Mouse (Mus musculus) adrenal gland, adult (tissue): ENCODE measurements at regions not wholly inside any gene's neighbourhood (a gene's known extent, or its start where the extent isn't known, plus 50 kb on each side); places are given as distances from the start of the nearest gene placed in this dataset.

Source experiments
- DNase-seq, 2 experiments: peaks; one replicate each; pipeline ENCODE4 v3.0.0; 2022 to 2023; ENCODE audit warnings: low spot score in 1 of 2; ENCODE audit not compliant: inconsistent age in 2 of 2

DNA sequence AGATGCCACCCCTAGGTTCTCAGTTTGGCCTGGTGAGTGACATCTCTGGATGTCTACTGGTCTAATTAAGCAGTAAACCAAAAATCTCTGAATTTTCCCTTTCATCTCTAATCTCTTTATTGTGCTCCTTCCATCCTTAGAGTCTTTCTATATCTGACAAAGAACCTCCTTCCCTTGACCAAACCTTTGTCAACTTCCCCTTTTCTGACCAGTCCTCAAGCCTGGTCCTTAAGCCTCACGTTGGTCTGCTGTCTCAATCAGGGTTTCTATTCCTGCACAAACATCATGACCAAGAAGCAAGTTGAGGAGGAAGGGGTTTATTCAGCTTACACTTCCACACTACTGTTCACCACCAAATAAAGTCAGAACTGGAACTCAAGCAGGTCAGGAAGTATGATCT, 116.4 kb upstream of the Tab2 start:
- no peak for DNase-seq

- no peak for DNase-seq
Observed at GRCm38 (mm10) chr10:8071858-8072257, 115.8 kb upstream of the Tab2 start.

DNA sequence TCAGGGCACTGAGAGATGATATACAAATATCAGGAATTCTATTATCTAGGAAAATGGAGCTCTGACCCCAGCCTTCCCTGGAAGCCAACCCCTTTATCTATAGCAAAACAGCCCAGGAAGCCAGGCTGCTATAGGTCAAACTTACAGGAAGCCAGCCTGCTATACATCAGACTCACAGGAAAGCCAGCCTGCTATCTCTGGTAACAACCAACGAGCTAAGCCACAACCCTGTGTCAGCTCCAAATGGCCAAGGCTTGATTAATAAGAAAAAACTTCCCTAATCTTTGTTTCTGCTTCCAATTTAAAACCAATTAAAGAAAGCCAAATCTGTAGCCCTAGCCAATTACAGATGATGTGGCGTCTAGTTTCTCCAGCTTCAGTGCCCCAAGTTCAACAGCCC, 114.4 kb upstream of the Tab2 start:
- DNase-seq, result no peak

DNA sequence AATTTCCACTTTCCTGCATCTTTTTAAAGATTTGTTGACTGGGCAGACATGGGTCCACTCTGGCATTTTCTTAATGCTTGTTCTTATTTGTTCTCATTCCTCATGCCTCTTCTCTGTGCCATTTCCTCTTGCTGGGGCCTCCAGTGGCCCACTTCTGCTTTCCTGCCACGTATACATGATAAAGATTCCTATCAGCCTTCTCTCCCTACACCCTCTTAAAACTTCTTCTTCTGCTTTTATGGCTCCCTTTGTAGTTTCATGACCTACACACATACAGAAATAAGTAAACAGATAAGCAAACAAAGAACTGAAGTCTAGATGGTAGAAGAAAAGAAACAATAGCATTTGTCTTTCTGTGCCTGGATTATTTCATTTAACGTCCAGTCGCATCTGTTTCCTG, 110.9 kb upstream of the Tab2 start:
- DNase-seq, result no peak

- peak in 1 of 2 experiments; percentile 4 for DNase-seq
Observed at GRCm38 (mm10) chr10:8065746-8066145, 109.7 kb upstream of the Tab2 start.

GRCm38 (mm10) chr10:8064281-8064680, 108.3 kb upstream of the Tab2 start:
- DNase-seq, result no peak

- DNase-seq, result no peak
Observed at GRCm38 (mm10) chr10:8063458-8064090, 107.5 kb upstream of the Tab2 start.

DNA sequence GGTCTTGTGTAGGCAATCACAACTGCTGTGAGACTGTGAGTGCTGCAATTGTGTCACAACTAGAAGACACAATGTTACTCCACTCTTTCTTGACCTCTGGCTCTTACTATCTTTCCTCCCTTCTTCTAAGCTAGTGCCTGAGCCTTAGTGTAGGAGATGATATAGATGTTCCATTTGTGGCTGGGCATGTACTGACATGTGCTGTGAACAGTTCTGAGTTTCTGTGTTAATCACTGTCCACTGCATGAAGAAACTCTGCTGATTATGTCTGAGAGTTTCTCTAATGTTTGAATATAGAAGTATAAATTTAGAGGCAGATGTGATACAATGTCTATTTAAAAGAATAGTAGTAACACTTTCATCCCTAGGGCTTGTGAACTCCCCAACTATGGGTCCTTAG, 105.0 kb upstream of the Tab2 start:
- DNase-seq, result no peak

- no peak for DNase-seq
Observed at GRCm38 (mm10) chr10:8059769-8060168, 103.7 kb upstream of the Tab2 start.

DNA sequence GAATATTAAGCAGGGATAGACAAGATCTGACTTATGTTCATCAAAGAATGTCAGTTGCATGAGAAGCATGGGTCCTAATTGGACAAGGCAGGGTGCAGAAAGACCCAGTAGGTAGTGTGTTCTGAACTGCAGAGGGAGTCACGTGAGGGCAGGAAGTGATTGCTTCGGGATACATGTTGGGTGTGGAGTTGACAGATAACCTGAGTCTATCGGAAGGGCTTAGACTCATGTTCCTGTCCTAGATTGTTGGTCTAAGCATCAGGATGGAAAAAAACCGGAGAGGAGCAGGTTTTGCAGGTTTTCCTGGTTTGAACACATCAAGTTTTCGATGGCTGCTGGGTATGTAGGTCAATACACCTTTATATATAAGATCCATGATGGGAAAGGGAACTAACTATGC, 101.8 kb upstream of the Tab2 start:
- no peak for DNase-seq

GRCm38 (mm10) chr10:8055293-8055692, 99.3 kb upstream of the Tab2 start:
- DNase-seq, result no peak

DNA sequence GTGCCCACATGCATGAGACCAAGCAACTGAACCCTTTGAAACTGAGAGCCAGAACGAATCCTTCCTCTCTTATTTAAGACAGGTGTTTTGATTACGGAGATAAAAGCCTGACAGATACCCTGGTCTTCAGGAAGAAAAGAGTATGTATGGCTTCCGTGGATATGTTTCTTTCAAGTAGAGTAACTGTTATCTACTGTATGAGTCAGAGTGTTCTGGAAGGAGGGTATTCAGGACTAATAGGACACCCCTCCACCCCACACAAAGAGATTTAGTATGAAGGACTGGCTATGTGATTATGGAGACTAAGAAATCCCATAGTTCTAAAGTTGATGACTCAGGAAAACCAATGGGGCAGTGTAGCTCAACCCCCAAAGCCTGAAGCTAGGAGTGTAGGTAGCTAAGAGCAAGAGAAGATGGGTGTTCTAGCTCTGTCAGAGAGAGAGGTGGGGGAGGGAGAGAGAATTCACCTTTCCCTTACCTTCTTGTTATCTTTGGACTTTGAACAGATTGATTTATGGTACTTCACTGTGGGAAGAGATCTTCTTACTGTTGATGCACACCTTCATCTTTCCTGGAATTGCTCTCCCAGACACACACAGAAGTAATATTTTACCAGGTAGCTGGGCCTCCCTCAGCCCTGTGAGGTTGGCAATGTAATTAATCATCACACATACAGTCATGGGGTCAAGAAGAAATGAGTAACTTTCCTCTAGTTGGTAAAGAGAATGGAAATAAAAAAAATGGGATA, 87.6 kb upstream of the Tab2 start:
- DNase-seq, result no peak

- no peak for DNase-seq
Observed at GRCm38 (mm10) chr10:8042306-8042705, 86.3 kb upstream of the Tab2 start.

DNA sequence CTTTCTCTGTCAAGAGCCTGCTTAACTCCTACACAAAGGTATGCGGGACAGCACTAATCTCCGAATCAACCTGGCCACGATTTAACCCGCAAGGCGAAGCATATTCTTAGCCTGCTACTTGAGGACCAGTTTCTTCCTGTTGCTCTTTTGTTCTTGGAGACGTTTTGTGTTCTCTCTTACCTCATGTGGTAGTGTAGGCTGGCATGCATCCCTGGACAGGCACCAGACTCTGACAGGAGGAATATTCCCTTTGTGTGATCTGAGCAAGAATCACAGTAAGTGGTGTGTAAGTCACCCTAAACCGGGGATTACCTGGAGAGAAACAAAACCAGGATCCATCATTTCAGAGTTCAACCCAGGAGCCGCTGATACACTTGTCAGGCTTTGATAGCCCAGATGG, 85.8 kb upstream of the Tab2 start:
- DNase-seq, result no peak

DNA sequence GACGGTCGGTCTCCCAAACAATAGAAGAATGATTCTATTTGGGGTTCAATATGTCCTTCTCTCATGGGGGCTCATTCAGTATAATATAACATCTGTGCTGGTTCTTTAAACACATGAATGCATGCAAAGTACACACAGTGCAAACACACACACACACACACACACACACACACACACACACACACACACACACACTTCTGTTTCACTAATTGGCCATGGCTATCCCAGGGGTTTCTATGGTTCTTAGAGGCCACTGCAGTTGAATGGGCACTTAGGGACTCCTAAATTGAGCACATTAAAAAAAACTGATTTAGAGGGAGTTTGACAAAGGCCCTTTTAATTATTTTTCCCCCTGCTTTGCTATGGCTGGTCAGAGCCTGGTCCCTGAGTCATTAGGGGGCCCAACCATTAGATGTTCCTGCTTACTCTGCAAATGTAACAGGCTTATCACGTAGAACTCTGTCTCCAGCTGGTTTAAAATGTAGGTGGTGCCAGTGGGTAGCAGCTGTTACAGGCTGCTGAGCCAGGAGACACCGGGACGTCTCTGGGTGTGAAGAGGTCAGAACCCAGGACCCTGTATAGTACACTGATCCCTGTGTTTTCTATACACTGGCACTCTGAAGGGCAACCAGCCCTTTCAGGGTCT, 82.1 kb upstream of the Tab2 start:
- no peak for DNase-seq

GRCm38 (mm10) chr10:8036293-8036692, 80.3 kb upstream of the Tab2 start:
- no peak for DNase-seq

DNA sequence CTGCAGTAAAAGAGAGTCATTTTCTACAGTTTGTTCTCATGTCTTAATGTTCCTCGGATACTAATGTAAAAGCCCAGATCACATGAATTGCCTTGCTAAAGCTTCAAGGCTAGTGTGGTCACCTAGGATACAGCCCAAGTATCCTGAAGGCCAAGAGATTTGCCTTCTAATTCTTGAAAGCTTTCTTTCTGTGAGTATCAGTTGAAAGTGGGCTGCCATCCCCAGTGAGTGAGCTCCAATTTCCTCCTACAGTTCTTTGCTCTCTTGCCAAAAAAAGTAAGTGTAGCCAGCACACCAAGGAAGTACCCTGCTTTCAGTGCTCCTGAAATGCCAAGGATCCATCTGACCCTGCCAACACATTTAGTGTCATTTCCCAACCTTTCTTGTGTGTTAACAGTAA, 79.3 kb upstream of the Tab2 start:
- DNase-seq, result peak in 1 of 2 experiments; percentile 40

DNA sequence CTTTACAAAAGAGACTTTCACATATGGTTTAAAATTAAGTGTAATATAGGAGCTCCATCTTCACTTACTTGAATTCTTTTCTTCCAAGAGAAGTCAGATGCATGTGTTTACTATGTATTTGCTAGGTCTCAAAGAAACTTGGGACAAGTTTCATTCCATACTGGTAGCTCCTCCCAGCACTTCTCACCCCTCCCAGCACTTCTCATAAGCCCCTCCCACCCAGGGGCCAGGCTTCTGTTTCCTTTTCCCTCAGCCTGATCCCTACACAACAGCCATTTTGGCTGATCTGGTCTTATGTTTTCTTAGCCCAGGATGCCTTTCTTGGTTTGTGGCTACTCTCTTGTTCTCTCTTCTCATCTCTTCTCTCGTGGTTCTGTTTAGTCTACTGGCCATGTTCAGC, 76.2 kb upstream of the Tab2 start:
- no peak for DNase-seq

- peak; percentile 12 to 79 for DNase-seq
Observed at GRCm38 (mm10) chr10:8028840-8029239, 72.8 kb upstream of the Tab2 start.

- DNase-seq, result peak in 1 of 2 experiments; percentile 59
Observed at GRCm38 (mm10) chr10:8027023-8027422, 71.0 kb upstream of the Tab2 start.

DNA sequence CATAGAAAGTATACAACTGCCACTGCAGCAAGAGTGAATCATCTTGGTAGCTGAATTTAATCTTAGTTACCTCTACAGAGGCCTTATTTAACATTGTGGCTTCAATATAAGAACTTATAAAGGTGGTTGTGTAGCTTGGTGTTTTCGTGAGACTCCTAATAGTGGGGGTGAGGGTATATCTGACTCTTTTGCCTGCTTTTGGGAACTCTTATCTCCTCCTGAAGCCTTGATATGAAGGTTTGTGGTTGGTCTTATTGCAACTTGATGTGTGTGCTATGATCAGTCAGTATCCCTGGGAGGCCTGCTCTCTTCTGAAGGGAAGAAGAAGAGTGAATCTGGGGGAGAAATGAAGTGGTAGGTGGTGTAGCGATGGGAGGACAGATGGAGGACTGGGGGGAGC, 67.7 kb upstream of the Tab2 start:
- DNase-seq, result no peak

DNA sequence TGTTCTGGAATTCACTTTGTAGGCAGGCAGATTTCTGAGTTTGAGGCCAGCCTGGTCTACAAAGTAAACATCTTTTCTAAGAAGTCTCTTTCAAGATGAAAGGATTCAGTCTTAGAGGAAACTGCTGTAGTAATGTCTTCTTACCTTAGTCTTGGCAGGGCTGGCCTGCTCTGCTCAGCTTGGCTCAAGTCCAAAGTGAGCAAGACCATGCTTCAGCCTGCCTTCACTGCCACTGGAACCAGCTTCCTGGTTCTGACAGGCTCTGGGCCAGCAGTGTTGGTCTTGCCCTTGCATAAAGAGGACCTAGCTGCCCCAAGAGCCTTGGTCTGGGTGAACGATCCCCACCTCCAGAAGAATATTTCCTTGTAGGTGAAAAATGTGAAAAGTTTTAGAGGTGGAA, 65.9 kb upstream of the Tab2 start:
- no peak for DNase-seq
